Mouse (Mus musculus): ENCODE results near the gene Jpt1.
"Not testable (repeated sequence)": the region's sequence is repeated elsewhere in the genome, so short reads cannot be mapped to it uniquely, and the experiment has no call there.

Jpt1 gene

GRCm38 (mm10) chr11:115514238-115514663, at the start of gene Jpt1:
TSS of gene Jpt1 (minus strand) at chr11:115514387.
- in situ Hi-C loops (cut with MboI) = no loop called here

- in situ Hi-C loops (cut with MboI) = no loop called here
Observed at GRCm38 (mm10) chr11:115563406-115563805, 49.2 kb upstream of the Jpt1 start.

DNA sequence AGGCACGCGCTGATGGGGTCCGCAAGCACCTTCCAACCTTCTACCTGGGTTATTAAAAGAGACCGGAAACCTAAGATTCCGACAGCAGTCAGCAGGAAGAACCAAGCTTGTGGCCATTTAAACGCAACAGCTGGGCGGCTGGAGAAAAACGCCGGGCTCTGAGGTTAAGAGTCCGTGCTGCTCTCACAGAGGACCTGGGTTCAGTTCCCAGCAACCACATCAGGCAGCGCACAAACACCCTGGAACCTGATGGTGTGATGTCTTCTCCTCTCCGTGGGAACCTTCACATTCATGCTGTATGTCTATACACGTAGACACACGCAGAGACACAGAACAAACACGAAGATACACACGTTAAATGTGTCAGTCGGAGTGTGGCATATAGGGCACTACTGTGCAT, 41.5 kb upstream of the Jpt1 start:
- in situ Hi-C loops (cut with MboI) = no loop called here

- in situ Hi-C loops (cut with MboI) = no loop called here
Observed at GRCm38 (mm10) chr11:115552783-115553182, 38.6 kb upstream of the Jpt1 start.

DNA sequence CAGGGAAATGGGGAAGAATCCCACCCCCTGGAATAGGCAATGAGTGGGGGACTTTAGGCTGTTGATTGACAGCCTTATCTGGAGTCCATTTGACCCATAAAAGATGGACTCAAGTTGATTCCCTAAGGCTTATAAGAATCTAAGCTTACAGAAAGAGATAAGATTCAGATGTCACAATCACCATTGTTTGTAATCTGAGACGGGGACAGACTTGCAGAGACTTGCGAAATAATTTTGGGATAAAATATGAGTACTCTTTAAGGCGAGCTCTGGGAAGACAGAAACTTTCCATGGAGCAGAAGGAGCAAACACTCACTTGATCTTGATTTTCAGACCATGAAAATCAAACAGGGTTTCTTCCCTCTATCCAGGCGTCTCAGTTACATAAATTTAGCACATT, 29.4 kb upstream of the Jpt1 start:
- in situ Hi-C loops (cut with MboI) = no loop called here

GRCm38 (mm10) chr11:115538045-115538444, 23.9 kb upstream of the Jpt1 start:
- in situ Hi-C loops (cut with MboI) = no loop called here

GRCm38 (mm10) chr11:115536856-115537568, 22.8 kb upstream of the Jpt1 start:
- in situ Hi-C loops (cut with MboI) = no loop called here

DNA sequence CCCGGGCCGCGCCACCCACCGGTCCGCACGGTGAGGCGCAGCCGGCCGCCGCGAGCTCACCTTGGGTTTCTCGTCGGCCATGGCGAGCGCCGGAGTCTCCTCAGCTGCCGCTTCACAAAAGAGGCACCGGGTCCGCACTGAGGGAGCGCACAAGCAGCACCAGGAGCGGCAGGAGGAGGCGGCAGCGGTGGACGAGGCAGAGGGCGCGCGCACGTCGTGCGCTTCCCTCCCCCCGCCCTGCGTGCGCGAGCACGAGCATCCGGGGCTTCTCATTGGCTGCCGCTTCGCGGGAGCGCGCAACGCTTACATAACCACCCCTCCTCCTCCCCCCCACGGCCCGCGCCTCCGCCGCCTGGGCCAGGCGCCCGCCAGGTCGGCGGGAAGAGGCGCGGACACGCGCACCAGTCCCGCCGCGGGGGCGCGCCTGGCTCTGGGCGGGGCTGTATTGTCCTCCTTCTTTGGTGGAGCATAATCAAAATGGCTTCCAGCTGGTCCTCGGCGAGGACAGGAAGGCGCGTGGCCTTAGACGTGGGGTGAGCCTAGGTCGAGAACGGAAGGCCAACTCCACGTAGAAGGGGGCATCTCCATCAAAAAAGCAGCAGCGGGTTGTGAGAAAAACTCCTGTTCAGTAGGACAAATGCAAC, 22.0 kb upstream of the Jpt1 start, which contains the start of gene Sumo2:
Gene Sumo2 (minus strand): TSS at position 239 of the 644 bp plus-strand sequence.
- in situ Hi-C loops (cut with MboI) = no loop called here

GRCm38 (mm10) chr11:115535401-115536037, 21.3 kb upstream of the Jpt1 start:
- in situ Hi-C loops (cut with MboI) = no loop called here

DNA sequence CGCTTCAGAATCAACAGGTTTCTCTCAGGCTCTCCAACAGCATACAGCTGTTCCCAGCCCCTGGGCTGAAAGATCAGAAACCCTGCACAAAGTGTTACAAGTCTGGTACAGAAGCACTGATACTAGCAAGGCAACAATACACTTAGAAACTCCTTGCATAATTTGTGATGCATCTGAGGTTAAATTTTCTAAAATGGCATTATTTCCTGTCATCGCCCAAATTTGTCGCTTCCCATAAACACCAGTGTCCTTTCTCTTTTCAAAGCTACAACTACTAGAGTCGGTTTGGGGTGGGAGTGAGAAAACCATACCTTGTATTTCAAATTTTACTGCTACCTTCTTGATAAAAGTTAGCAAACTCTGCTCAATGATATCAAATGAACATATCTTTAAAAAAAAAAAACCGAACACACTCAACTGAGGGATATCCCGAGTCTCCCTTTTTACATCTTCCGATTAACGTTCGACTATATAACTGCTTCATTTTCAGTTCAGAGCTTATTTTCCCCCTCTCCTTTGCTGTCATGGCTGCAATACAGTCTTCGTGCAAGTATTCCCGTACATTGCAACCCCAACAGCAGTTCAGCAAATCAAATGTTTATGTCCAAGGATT, 20.7 kb upstream of the Jpt1 start:
- in situ Hi-C loops (cut with MboI) = no loop called here

GRCm38 (mm10) chr11:115526446-115526845, 12.3 kb upstream of the Jpt1 start:
- in situ Hi-C loops (cut with MboI) = not testable (repeated sequence)

- in situ Hi-C loops (cut with MboI) = no loop called here
Observed at GRCm38 (mm10) chr11:115522703-115523102, 8.5 kb upstream of the Jpt1 start.

- in situ Hi-C loops (cut with MboI) = no loop called here
Observed at GRCm38 (mm10) chr11:115522238-115522637, 8.1 kb upstream of the Jpt1 start.

DNA sequence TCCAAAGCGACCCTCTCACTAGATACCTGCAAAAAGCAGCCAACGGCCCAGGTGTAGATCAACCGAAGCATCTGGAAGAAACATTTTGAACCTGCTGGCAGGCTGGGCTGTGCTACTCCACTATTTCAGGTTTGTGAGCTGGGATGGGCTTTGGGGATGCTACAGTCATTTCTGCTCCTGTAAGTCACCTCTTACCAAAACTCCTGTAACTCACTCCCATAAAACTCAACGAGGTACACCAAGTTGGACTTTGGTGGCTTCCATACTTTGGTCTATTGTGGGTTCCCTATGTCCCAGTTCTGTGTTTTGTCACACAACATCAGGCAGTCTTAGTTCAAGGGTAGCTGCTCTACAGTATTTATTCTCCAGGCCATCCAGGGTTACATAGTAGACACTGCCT, 6.9 kb upstream of the Jpt1 start:
- in situ Hi-C loops (cut with MboI) = no loop called here

- in situ Hi-C loops (cut with MboI) = no loop called here
Observed at GRCm38 (mm10) chr11:115520218-115520617, 6.0 kb upstream of the Jpt1 start.

- in situ Hi-C loops (cut with MboI) = no loop called here
Observed at GRCm38 (mm10) chr11:115519581-115519980, 5.4 kb upstream of the Jpt1 start.

GRCm38 (mm10) chr11:115518693-115519092, 4.5 kb upstream of the Jpt1 start:
- in situ Hi-C loops (cut with MboI) = no loop called here

GRCm38 (mm10) chr11:115516942-115517341, 2.8 kb upstream of the Jpt1 start:
- in situ Hi-C loops (cut with MboI) = no loop called here

DNA sequence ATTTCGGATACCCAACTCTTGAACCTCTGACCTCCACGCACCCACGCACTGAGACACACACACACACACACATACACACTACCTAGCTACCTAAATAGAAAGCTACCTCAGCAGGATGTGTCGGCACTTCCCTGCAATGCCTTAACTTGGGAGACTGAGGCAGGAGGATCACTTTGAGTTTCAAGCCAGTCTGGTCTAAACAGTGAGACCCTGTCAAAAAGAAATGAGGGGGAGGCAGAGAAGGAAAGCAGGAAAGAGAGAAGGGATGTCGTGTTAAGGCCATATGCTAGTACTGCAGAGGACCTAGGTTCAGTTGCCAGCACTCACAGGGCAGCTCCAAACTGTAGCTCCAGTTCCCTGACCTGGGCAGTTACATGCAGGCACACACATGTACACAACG, 834 bp upstream of the Jpt1 start:
- in situ Hi-C loops (cut with MboI) = no loop called here

- in situ Hi-C loops (cut with MboI) = no loop called here
Observed at GRCm38 (mm10) chr11:115513271-115514237, 633 bp downstream of the Jpt1 start.

- in situ Hi-C loops (cut with MboI) = no loop called here
Observed at GRCm38 (mm10) chr11:115512407-115513183, 1.6 kb downstream of the Jpt1 start.
